Mouse (Mus musculus) liver, embryonic 15.5 days (tissue): ENCODE measurements around the gene Tspear. TPM values are rescaled to one million over a fixed set of nuclear protein-coding genes. Genes with fewer than 3 reads are reported as not detected.

ENCODE experiments used
- ATAC-seq: fragments of 200-750 bp; cut with Nextera tagmentation; 2 replicates; pipeline ENCODE4 v1.8.0; 2017; ENCODE audit warnings: moderate number of reproducible peaks, mild to moderate bottlenecking, moderate library complexity; ENCODE audit not compliant: insufficient read depth
- H3K27ac ChIP-seq: fragments of 300-500 bp; sonication (generic); replicated peaks from 2 replicates; pipeline ENCODE4 v1.5.1; 2015; ENCODE audit warnings: mild to moderate bottlenecking, inconsistent platforms
- H3K27me3 ChIP-seq: fragments of 300-500 bp; sonication (generic); 2 replicates; pipeline ENCODE4 v1.6.1; 2015; ENCODE audit warnings: mild to moderate bottlenecking, inconsistent platforms
- H3K36me3 ChIP-seq: fragments of 300-500 bp; sonication (generic); replicated peaks from 2 replicates; pipeline ENCODE4 v1.6.1; 2015; ENCODE audit warnings: moderate library complexity, mild to moderate bottlenecking, inconsistent platforms
- H3K4me1 ChIP-seq: fragments of 300-500 bp; sonication (generic); replicated peaks from 2 replicates; pipeline ENCODE4 v1.6.1; 2015; ENCODE audit warnings: inconsistent platforms
- H3K4me2 ChIP-seq: fragments of 300-500 bp; sonication (generic); 2 replicates; pipeline ENCODE4 v1.6.1; 2015; ENCODE audit warnings: moderate library complexity, mild to moderate bottlenecking, inconsistent platforms
- H3K4me3 ChIP-seq: fragments of 300-500 bp; sonication (generic); replicated peaks from 2 replicates; pipeline ENCODE4 v1.5.1; 2015; ENCODE audit warnings: mild to moderate bottlenecking, inconsistent platforms
- H3K9ac ChIP-seq: fragments of 300-500 bp; sonication (generic); 2 replicates; pipeline ENCODE4 v1.6.1; 2015; ENCODE audit warnings: moderate library complexity, mild to moderate bottlenecking, inconsistent platforms
- H3K9me3 ChIP-seq: fragments of 300-500 bp; sonication (generic); replicated peaks from 2 replicates; pipeline ENCODE4 v1.6.1; 2016; ENCODE audit warnings: inconsistent platforms
- WGBS: fragments of 180-500 bp; shearing (Covaris S2); methylation state at CpG from one replicate; pipeline ENCODE4 v1.1.7; 2015; ENCODE audit warnings: mixed read lengths; ENCODE audit not compliant: insufficient replicate concordance; 5-methylcytosine and 5-hydroxymethylcytosine counted together
- polyA plus RNA-seq: library from polyadenylated mRNA; unstranded; fragments of >200 nt; fragmentation: Nextera tagmentation; extraction: Ambion mirVana; gene quantifications from 2 replicates; pipeline ENCODE4 v1.2.1, GENCODE M21; 2015

The Tspear gene
- polyA plus RNA-seq: 0.06 TPM in 1 of 2 replicates, not detected in the other

DNA sequence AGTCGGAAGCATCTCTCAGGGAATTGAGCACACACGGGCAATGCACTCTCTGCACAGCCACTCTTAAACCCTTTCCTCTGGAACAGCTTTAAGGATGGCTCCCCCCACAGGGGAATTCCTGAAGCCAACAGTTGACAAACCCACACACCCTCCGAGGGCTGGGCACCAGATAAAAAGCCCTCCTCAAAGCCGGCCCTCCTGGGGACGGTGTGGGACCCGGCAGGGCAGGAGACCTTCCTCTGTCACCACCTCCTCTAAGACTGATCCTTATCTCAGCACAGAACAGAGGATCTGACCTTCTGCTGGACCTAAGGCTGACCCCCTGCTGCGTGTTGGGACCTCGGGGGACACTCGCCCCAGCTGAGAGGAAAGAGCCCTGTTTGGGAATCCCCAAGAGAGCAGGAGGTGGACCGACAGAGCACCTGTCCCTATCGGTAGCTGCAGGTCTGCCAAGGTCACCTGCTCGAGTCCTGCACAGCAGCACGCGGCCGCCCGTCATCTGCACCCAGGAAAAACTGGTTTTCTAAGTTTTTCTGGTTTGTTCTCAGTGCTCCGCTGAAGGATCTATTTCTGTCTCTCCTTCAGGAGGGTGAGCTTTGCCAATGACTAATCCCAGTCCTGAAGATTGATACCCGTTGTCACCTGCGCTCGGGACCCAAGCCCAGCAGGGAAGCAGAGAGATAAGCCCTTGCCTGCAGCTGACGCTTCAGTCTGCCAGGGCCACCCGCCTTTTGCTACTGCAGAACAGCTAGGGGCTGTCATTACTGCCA, at the start of gene Tspear:
Gene Tspear, plus strand, starts transcription at position 675 of the 770 bp plus-strand sequence.
- 5% methylated on average over 22 of the region's 22 CpGs for WGBS
- Histone ChIP-seq H3K4me2 (no peak within 1 kb of the TSS), H3K9me3 (no peaks in the 10 kb centered on the region), H3K27ac (no peak within 1 kb of the TSS), H3K36me3 (no peaks in the 10 kb centered on the region), H3K27me3 (peaks cover 74% of the 10 kb centered on the region), H3K9ac (no peak within 1 kb of the TSS), H3K4me3 (no peak within 1 kb of the TSS), H3K4me1 (no peaks in the 10 kb centered on the region)
- no peak for ATAC-seq

- WGBS: 80% methylated on average over 6 of the region's 6 CpGs
- ATAC-seq: no peak
- Histone ChIP-seq H3K4me1 (peaks cover 24% of the 10 kb centered on the region), H3K9me3 (no peaks in the 10 kb centered on the region), H3K36me3 (peaks cover 89% of the 10 kb centered on the region), H3K9ac (no peak overlapping the region), H3K27ac (no peak overlapping the region), H3K4me2 (no peak overlapping the region), H3K27me3 (no peaks in the 10 kb centered on the region), H3K4me3 (no peak overlapping the region)
These were observed 47.4 kb upstream of the Tspear start for GRCm38 (mm10) chr10:77638956-77639355.

GRCm38 (mm10) chr10:77643160-77643559, 43.2 kb upstream of the Tspear start:
- peaks cover 77% of the 10 kb centered on the region for H3K36me3 ChIP-seq
- WGBS: 58% methylated on average over 7 of the region's 7 CpGs
- no peak overlapping the region for H3K4me2 ChIP-seq
- H3K4me1 ChIP-seq: no peaks in the 10 kb centered on the region
- H3K9ac ChIP-seq: no peak overlapping the region
- no peak overlapping the region for H3K4me3 ChIP-seq
- ATAC-seq: no peak
- no peak overlapping the region for H3K27ac ChIP-seq
- H3K9me3 ChIP-seq: no peaks in the 10 kb centered on the region
- no peaks in the 10 kb centered on the region for H3K27me3 ChIP-seq

DNA sequence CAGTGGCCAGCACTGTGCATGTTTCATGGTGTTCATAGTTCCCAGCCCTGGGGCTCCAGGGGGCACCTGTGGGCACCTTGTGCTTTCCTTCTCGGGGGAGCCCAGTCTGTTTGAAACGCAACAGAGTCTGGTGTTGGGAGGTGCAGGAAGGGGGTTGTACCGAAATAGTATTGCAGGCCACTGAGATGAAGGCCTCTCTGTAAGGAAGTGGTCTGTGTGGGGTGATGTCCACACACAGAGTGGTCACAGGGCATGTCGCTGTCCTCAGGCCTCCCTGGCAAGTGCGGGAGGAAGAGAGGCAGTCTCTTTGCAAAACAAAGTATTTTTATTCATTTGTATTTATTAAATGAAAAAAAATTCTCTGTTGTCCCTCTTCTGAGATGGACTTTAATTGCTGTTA, 40.8 kb upstream of the Tspear start:
- peaks cover 58% of the 10 kb centered on the region for H3K36me3 ChIP-seq
- no peak overlapping the region for H3K4me2 ChIP-seq
- no peak for ATAC-seq
- no peaks in the 10 kb centered on the region for H3K9me3 ChIP-seq
- no peak overlapping the region for H3K9ac ChIP-seq
- 80% methylated on average over 5 of the region's 5 CpGs for WGBS
- H3K4me1 ChIP-seq: no peaks in the 10 kb centered on the region
- no peak overlapping the region for H3K27ac ChIP-seq
- no peak overlapping the region for H3K4me3 ChIP-seq
- no peaks in the 10 kb centered on the region for H3K27me3 ChIP-seq

GRCm38 (mm10) chr10:77647461-77647860, 38.9 kb upstream of the Tspear start:
- WGBS: 33% methylated on average over 1 of the region's 1 CpGs
- Histone ChIP-seq H3K36me3 (peaks cover 40% of the 10 kb centered on the region), H3K9me3 (no peaks in the 10 kb centered on the region), H3K4me2 (no peak overlapping the region), H3K27ac (no peak overlapping the region), H3K4me1 (no peaks in the 10 kb centered on the region), H3K4me3 (no peak overlapping the region), H3K27me3 (no peaks in the 10 kb centered on the region), H3K9ac (no peak overlapping the region)
- no peak for ATAC-seq

GRCm38 (mm10) chr10:77647901-77648300, 38.5 kb upstream of the Tspear start:
- Histone ChIP-seq H3K4me1 (no peaks in the 10 kb centered on the region), H3K4me2 (no peak overlapping the region), H3K27ac (no peak overlapping the region), H3K4me3 (no peak overlapping the region), H3K9me3 (no peaks in the 10 kb centered on the region), H3K9ac (no peak overlapping the region), H3K27me3 (no peaks in the 10 kb centered on the region), H3K36me3 (peaks cover 36% of the 10 kb centered on the region)
- WGBS: 67% methylated on average over 8 of the region's 8 CpGs
- no peak for ATAC-seq

GRCm38 (mm10) chr10:77652046-77652445, 34.3 kb upstream of the Tspear start:
- H3K27ac ChIP-seq: no peak overlapping the region
- H3K9ac ChIP-seq: no peak overlapping the region
- H3K4me3 ChIP-seq: no peak overlapping the region
- no peak overlapping the region for H3K4me2 ChIP-seq
- 83% methylated on average over 9 of the region's 9 CpGs for WGBS
- H3K9me3 ChIP-seq: no peaks in the 10 kb centered on the region
- ATAC-seq: no peak
- no peaks in the 10 kb centered on the region for H3K27me3 ChIP-seq
- no peaks in the 10 kb centered on the region for H3K4me1 ChIP-seq
- no peaks in the 10 kb centered on the region for H3K36me3 ChIP-seq

DNA sequence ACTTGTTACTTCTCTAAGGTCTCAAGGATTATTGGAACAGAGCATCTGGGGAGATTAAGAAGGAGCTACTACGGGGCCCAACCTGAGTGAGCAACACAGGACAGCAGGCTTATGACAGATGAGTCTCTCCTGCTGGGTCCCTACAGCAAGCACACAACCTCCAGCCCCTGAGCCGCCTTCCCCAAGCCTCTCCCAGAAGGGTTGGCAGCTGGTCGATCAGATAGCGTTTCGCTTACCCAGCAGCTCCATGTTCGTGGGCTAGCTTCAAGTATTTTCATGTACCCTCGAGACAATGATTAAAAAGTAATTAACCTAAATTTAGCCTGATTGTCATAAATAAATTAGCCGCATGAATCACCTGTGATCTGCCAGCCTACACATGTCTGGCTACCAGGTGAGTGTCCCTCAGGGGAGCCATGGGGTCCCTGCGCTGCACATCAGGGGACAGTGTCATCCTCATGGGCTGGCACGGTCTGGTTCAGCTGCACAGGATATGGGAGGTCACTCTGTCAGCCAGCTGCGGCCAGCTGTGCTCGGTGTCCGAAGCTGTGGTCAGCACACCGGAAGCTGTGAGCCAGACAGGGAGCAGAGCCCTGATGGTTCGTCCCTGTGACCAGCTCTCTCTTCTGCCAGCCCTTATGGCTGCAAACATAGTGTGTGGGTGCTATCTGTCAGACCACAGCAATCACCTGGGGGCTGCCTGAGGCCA, 27.9 kb upstream of the Tspear start:
- H3K9ac ChIP-seq: no peak overlapping the region
- no peaks in the 10 kb centered on the region for H3K9me3 ChIP-seq
- H3K27ac ChIP-seq: no peak overlapping the region
- H3K4me3 ChIP-seq: no peak overlapping the region
- no peak overlapping the region for H3K4me2 ChIP-seq
- ATAC-seq: no peak
- 51% methylated on average over 15 of the region's 15 CpGs for WGBS
- 0 out of 2 replicates have a peak, but pooled peaks cover 3% of the 10 kb centered on the region for H3K4me1 ChIP-seq
- H3K36me3 ChIP-seq: no peaks in the 10 kb centered on the region
- H3K27me3 ChIP-seq: peaks cover 4% of the 10 kb centered on the region; the same call in 1 of the 2 replicates

DNA sequence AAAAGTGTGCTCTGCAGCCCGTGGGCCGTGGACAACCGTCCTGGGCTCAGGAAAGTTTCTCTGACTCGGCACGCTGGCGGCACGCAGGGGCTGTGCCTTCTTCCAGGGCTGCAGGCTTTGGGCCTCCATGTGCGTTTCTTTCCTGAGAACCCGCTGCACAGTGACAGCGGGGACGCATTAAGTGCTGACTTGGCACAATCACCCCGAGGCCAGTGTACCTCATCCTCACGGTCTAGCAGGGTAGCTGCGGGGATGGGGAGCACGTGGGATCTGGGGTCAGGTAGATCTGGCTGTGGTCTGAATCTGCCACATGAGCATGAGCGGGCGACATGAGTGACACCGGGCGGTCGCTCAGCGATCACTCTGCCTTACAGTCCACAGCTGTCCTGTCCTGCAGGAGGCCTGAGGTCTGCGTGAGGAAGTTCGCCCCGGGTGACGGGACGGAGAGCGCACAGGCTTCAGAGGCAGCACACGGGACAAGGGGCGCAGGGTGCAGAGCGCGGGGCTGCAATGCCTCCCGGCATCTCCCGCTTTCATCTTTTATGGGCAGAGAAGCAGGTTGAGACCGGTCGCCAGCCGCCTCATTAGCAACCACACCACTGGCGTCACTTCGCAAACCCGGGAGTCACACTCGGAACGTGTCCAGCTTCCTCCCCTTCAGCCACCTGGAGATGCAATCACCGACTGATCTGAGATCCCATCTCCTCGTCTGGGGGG, 22.3 kb upstream of the Tspear start:
- Histone ChIP-seq H3K27ac (no peak overlapping the region), H3K9ac (no peak overlapping the region), H3K4me1 (no peaks in the 10 kb centered on the region), H3K27me3 (peaks cover 23% of the 10 kb centered on the region), H3K4me3 (no peak overlapping the region), H3K4me2 (no peak overlapping the region), H3K36me3 (no peaks in the 10 kb centered on the region), H3K9me3 (no peaks in the 10 kb centered on the region)
- ATAC-seq: no peak
- WGBS: 41% methylated on average over 43 of the region's 43 CpGs

DNA sequence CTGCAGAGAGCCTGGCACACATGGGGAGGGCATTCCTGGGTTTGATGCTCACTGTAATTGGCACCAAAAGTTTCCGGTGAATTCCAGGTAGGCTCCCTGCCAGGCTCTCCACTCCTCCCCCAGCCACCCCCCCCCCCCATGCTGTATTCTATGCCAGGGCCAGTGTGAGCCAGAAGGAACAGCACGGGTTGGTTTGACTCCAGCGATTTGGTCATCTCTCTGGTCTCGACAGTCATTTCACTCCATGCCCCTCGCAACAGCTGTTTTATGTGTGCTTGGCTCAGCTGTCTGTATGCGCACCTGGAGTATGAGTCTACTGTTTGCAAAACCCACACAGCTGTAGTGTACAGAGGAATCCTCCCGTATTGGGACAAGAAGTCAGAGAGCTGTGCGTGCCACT, 20.0 kb upstream of the Tspear start:
- no peak overlapping the region for H3K9ac ChIP-seq
- no peaks in the 10 kb centered on the region for H3K36me3 ChIP-seq
- H3K27ac ChIP-seq: no peak overlapping the region
- 72% methylated on average over 8 of the region's 8 CpGs for WGBS
- H3K27me3 ChIP-seq: peaks cover 23% of the 10 kb centered on the region
- ATAC-seq: no peak
- no peaks in the 10 kb centered on the region for H3K9me3 ChIP-seq
- H3K4me3 ChIP-seq: no peak overlapping the region
- H3K4me1 ChIP-seq: peaks cover 9% of the 10 kb centered on the region
- H3K4me2 ChIP-seq: no peak overlapping the region

DNA sequence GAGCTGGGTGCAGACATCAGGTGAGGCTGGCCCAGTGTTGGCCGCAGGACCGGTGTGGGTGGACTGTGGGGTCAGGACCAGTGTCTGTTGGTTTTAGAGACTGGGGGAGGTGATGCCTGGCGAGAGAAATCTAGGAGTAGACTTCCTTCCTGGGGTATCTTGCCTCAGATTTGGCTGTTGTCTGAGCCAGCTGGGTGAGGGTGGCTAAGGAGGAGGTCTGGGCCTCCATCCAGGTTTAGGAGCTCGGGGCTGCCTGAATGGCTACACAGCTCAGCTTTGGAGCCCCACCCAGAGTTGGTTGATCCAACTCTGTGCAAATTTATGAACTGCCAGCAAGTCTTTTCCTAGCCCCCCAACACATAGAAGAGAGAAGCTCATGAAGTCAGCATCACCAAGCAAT, 19.0 kb upstream of the Tspear start:
- 66% methylated on average over 4 of the region's 4 CpGs for WGBS
- H3K27me3 ChIP-seq: peaks cover 23% of the 10 kb centered on the region
- peaks cover 14% of the 10 kb centered on the region for H3K4me1 ChIP-seq
- H3K9ac ChIP-seq: no peak overlapping the region
- H3K4me3 ChIP-seq: no peak overlapping the region
- no peak overlapping the region for H3K4me2 ChIP-seq
- H3K9me3 ChIP-seq: no peaks in the 10 kb centered on the region
- no peak for ATAC-seq
- no peaks in the 10 kb centered on the region for H3K36me3 ChIP-seq
- H3K27ac ChIP-seq: no peak overlapping the region
